Mouse (Mus musculus): ENCODE measurements around the gene Odc1.

DNA sequence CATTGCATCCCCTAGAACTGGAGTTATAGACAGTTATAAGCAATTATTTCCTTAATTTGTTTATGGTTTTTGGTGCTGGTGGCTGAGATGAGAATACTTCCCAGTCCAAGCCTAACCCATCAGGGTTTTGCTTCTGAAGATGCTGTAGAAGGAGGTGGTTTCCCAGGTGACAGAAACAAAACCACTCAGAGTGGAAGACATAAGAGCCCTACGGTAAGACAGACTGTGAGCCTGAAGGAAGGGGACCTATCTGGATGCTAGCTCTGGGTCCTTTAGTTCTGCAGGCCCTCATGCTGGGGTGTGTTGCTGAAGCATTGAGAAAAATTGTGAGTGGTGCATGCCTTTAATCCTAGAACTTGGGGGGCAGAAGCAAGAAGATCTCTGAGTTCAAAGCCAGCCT lies 35.3 kb upstream of the Odc1 start:
- TF ChIP-seq CTCF (IDR thresholded peaks at IDR 0.05; ENCODE audit: low read depth, low read length) (no peak), GATA1 (IDR thresholded peaks at IDR 0.05; ENCODE audit: borderline replicate concordance, low read length) (no peak), GATA2 (IDR thresholded peaks at IDR 0.05; ENCODE audit: borderline replicate concordance, low read depth, low read length) (no peak)

Measured in G1E (cell line).